Mouse (Mus musculus) ES-E14 (cell line): ENCODE results near the gene Wdr6.

Experiments
- CHD2 ChIP-seq: IDR thresholded peaks from 2 replicates; pipeline ENCODE4 v1.6.1; 2014; ENCODE audit warnings: mild to moderate bottlenecking, low read depth, low read length, inconsistent platforms
- HCFC1 ChIP-seq: IDR thresholded peaks from 2 replicates; pipeline ENCODE4 v1.6.1; 2012; ENCODE audit warnings: low read length, inconsistent platforms, borderline replicate concordance; ENCODE audit not compliant: insufficient read depth

- TF ChIP-seq CHD2 (peak; percentile 99), HCFC1 (no peak; the same call in 1 of the 2 replicates)
Observed at GRCm38 (mm10) chr9:108578545-108579343, at the start of gene Wdr6.
